Comparison of ENCODE assay signal across 14 mouse cellular contexts in the genomic region with DNA sequence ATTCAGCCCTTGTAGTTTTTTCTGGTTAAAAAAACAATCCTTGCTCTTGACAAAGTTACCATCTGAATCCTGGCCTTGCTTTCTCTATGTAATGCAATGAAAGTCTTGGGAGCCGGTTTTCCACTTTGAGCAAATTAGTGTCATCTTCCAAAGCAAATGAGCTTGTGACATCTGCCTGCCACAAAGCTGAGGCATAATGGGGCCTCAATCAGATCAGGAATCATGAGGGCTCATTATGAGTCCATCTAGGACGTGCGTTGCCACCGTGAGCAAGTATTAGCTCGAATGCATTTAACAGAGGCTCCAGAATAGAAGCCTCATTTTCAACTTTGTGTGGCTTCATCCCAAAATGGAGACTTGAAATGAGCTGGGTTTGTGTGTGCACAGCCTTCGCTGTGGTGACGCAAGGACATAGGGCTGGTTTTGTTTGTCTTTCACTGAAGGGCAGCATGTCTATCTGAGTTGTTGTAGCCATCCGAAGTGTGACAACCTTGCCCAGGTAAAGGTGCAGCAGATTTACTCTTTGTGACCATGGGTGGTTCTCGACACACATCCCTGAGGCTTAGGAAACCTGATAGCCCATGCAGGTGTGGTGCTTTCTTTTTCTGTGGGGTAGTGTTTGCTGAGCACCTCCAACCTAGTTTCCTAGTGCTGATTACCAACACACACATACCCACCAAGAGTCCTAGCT. TPM values are rescaled to one million over a fixed set of nuclear protein-coding genes. Genes with fewer than 3 reads are reported as not detected.
DNase-seq lines count a peak whose midpoint lies in the region; ATAC-seq and TF ChIP-seq lines count a peak whose summit lies in the region.
"Had no signal": no experiment of that assay in that cellular context is flagged by ENCODE, and none has a peak within 500 bp of the region (broad histone marks: within the 10 kb centered on the region; RNA-seq: fewer than 3 reads in every experiment).

No protein-coding gene starts in this region.

- no peaks in the 10 kb centered on the region for H3K27me3 ChIP-seq in heart, adult 2 months (ENCODE audit: control insufficient read depth, insufficient read depth, low read length)
- H3K27me3 ChIP-seq in liver, postnatal 0 days (ENCODE audit: insufficient read depth, low read length), result no peaks in the 10 kb centered on the region
- H3K27me3 ChIP-seq in liver, embryonic 11.5 days (replicated peaks; ENCODE audit: control insufficient read depth, insufficient read depth, low read length), result no peaks in the 10 kb centered on the region
- no peaks in the 10 kb centered on the region for H3K27me3 ChIP-seq in embryonic facial prominence, embryonic 11.5 days (ENCODE audit: control insufficient read depth, insufficient read depth, low read length)

- intact Hi-C loops in heart, adult 2 months (cut with DNase I), result no loop called here
- intact Hi-C loops in heart, postnatal 36 days (cut with DNase I), result no loop called here
- intact Hi-C loops in left cerebral cortex, postnatal 10 days (cut with DNase I), result no loop called here

- H3K9me3 ChIP-seq in liver, postnatal 0 days (ENCODE audit: low read length), result no peaks in the 10 kb centered on the region
- no peaks in the 10 kb centered on the region for H3K9me3 ChIP-seq in liver, embryonic 11.5 days (ENCODE audit: control insufficient read depth, low read length)
- no peaks in the 10 kb centered on the region for H3K9me3 ChIP-seq in embryonic facial prominence, embryonic 11.5 days (replicated peaks; ENCODE audit: control insufficient read depth, low read length)

- peak overlapping the region; percentile 77 for H3K27ac ChIP-seq in heart, adult 2 months
- peak overlapping the region; percentile 29; the same call in 1 of the 2 replicates for H3K27ac ChIP-seq in liver, postnatal 0 days (ENCODE audit: low read depth)
- no peak overlapping the region; the same call in 1 of the 2 replicates for H3K27ac ChIP-seq in liver, embryonic 11.5 days (ENCODE audit: low read depth, low read length)
- H3K27ac ChIP-seq in embryonic facial prominence, embryonic 11.5 days (replicated peaks; ENCODE audit: low read depth, low read length), result no peak overlapping the region

- no peak overlapping the region for H3K9ac ChIP-seq in heart, adult 2 months (ENCODE audit: low read depth, low read length)
- H3K9ac ChIP-seq in liver, postnatal 0 days (replicated peaks), result no peak overlapping the region
- H3K9ac ChIP-seq in liver, embryonic 11.5 days (ENCODE audit: low read depth, low read length), result no peak overlapping the region
- no peak overlapping the region for H3K9ac ChIP-seq in embryonic facial prominence, embryonic 11.5 days (replicated peaks; ENCODE audit: low read length)

- no peak overlapping the region for H3K4me3 ChIP-seq in heart, adult 2 months
- no peak overlapping the region for H3K4me3 ChIP-seq in liver, postnatal 0 days (ENCODE audit: low read depth, low read length)
- no peak overlapping the region for H3K4me3 ChIP-seq in liver, embryonic 11.5 days (ENCODE audit: low read depth, low read length)
- no peak overlapping the region for H3K4me3 ChIP-seq in embryonic facial prominence, embryonic 11.5 days (ENCODE audit: low read depth, low read length)

- peak; percentile 59 for ATAC-seq in liver, postnatal 0 days
- ATAC-seq in liver, embryonic 11.5 days (replicated peaks; ENCODE audit: low FRiP score), result no peak
- ATAC-seq in embryonic facial prominence, embryonic 11.5 days (replicated peaks; ENCODE audit: insufficient number of reproducible peaks, low FRiP score, low TSS enrichment, low read depth), result no peak

- no peaks in the 10 kb centered on the region for H3K36me3 ChIP-seq in heart, adult 2 months (ENCODE audit: control insufficient read depth, insufficient read depth, low read length)
- no peaks in the 10 kb centered on the region for H3K36me3 ChIP-seq in liver, postnatal 0 days (replicated peaks; ENCODE audit: insufficient read depth, low read length)
- no peaks in the 10 kb centered on the region for H3K36me3 ChIP-seq in liver, embryonic 11.5 days (ENCODE audit: control insufficient read depth, insufficient read depth, low read length)
- H3K36me3 ChIP-seq in embryonic facial prominence, embryonic 11.5 days (replicated peaks; ENCODE audit: control insufficient read depth, insufficient read depth, low read depth, low read length), result no peaks in the 10 kb centered on the region

- no peak for TF ChIP-seq POLR2A in heart, adult 2 months (IDR thresholded peaks at IDR 0.05; ENCODE audit: insufficient read depth, low read depth, low read length)

- no peak for TF ChIP-seq EP300 in heart, adult 2 months (IDR thresholded peaks at IDR 0.05; ENCODE audit: insufficient read depth, low read depth, low read length)
- TF ChIP-seq EP300 in liver, postnatal 0 days (IDR thresholded peaks at IDR 0.05; ENCODE audit: low read depth), result no peak

- no peaks in the 10 kb centered on the region for H3K79me2 ChIP-seq in heart, adult 2 months (replicated peaks; ENCODE audit: control insufficient read depth, insufficient read depth, low read length)

- H3K4me1 ChIP-seq in heart, adult 2 months (ENCODE audit: control insufficient read depth, insufficient read depth, low read length), result peaks cover 25% of the 10 kb centered on the region
- H3K4me1 ChIP-seq in liver, postnatal 0 days (ENCODE audit: insufficient read depth), result peaks cover 7% of the 10 kb centered on the region
- H3K4me1 ChIP-seq in liver, embryonic 11.5 days (replicated peaks; ENCODE audit: control insufficient read depth, insufficient read depth, low read length), result no peaks in the 10 kb centered on the region
- H3K4me1 ChIP-seq in embryonic facial prominence, embryonic 11.5 days (ENCODE audit: control insufficient read depth, insufficient read depth, low read length), result no peaks in the 10 kb centered on the region

- TF ChIP-seq CTCF in heart, adult 2 months (IDR thresholded peaks at IDR 0.05), result no peak
- no peak for TF ChIP-seq CTCF in liver, postnatal 0 days (IDR thresholded peaks at IDR 0.05; ENCODE audit: low read depth)

- H3K4me2 ChIP-seq in liver, postnatal 0 days (ENCODE audit: low read depth, low read length), result no peak overlapping the region
- no peak overlapping the region for H3K4me2 ChIP-seq in liver, embryonic 11.5 days
- no peak overlapping the region for H3K4me2 ChIP-seq in embryonic facial prominence, embryonic 11.5 days (ENCODE audit: low read depth, low read length)

- WGBS in heart, adult 2 months, result 95% methylated on average over 9 of the region's 9 CpGs
- 66% methylated on average over 9 of the region's 9 CpGs for WGBS in liver, postnatal 0 days (ENCODE audit: insufficient replicate concordance)
- 80% methylated on average over 9 of the region's 9 CpGs for WGBS in liver, embryonic 11.5 days
- 69% methylated on average over 9 of the region's 9 CpGs for WGBS in embryonic facial prominence, embryonic 11.5 days

- DNase-seq in heart, adult 2 months, result no peak
- DNase-seq in heart, postnatal 36 days, result no peak
- DNase-seq in liver, postnatal 0 days, result no peak
- DNase-seq in liver, embryonic 11.5 days (ENCODE audit: low spot score), result no peak
- DNase-seq in embryonic facial prominence, embryonic 11.5 days (ENCODE audit: low spot score), result peak; percentile 6
- DNase-seq in retina, embryonic 14.5 days (ENCODE audit: low spot score), result peak; percentile 50
- DNase-seq in urinary bladder, adult 18-20 months (ENCODE audit: low spot score in 2 of 2), result no peak
- no peak for DNase-seq in left cerebral cortex, postnatal 10 days (ENCODE audit: extremely low spot score in 1 of 2, low spot score in 2 of 2)

RNA-seq across cellular contexts. Expression of a gene that starts 9.6 kb away (rescaled TPM):
- 1 to 10 TPM; 8.4 to 9.4 TPM for total RNA-seq in heart, adult 2 months (2021)
- 4.2 and 9.8 TPM in 2 replicates for polyA plus RNA-seq in heart, adult 2 months (2012; rRNA removed)
- 10 to 100 TPM; 13.2 to 15.0 TPM for total RNA-seq in heart, postnatal 36 days (2021)
- polyA plus RNA-seq in liver, postnatal 0 days (2015; fragmentation: Nextera tagmentation; extraction: Ambion mirVana), result 1.9 and 2.1 TPM in 2 replicates
- 4.2 and 5.3 TPM in 2 replicates for polyA plus RNA-seq in liver, embryonic 11.5 days (2014; fragmentation: Nextera tagmentation; extraction: Ambion mirVana)
- 9.0 and 9.7 TPM in 2 replicates for polyA plus RNA-seq in embryonic facial prominence, embryonic 11.5 days (2014; fragmentation: Nextera tagmentation; extraction: Ambion mirVana)
- 10 to 100 TPM; 47.4 to 51.7 TPM for total RNA-seq in left cerebral cortex, postnatal 10 days (2021)

RNA-seq across cellular contexts. Expression of a gene that starts 38.6 kb away (rescaled TPM):
- not detected for total RNA-seq in heart, adult 2 months (2021)
- not detected in 2 replicates for polyA plus RNA-seq in heart, adult 2 months (2012; rRNA removed)
- not detected for total RNA-seq in heart, postnatal 36 days (2021)
- polyA plus RNA-seq in liver, postnatal 0 days (2015; fragmentation: Nextera tagmentation; extraction: Ambion mirVana), result 0.04 TPM in 1 of 2 replicates, not detected in the other
- polyA plus RNA-seq in liver, embryonic 11.5 days (2014; fragmentation: Nextera tagmentation; extraction: Ambion mirVana), result 0.11 TPM in 1 of 2 replicates, not detected in the other
- 0.04 and 0.15 TPM in 2 replicates for polyA plus RNA-seq in embryonic facial prominence, embryonic 11.5 days (2014; fragmentation: Nextera tagmentation; extraction: Ambion mirVana)
- not detected for total RNA-seq in left cerebral cortex, postnatal 10 days (2021)
- total RNA-seq: layer of hippocampus, postnatal 14 days; liver, adult 2 months; monocyte, adult 5-6 weeks had no signal
- polyA plus RNA-seq: cortical plate, adult 2 months; kidney, embryonic 14.5 days; liver, adult 2 months; small intestine, adult 2 months had no signal

Comparison
In these comparisons a context has a peak if more than half of its experiments do, and no peak if none do; other contexts are left out.
1. H3K27ac ChIP-seq: peak in heart, adult 2 months (single experiment) and liver, postnatal 0 days (single experiment); none in liver, embryonic 11.5 days (single experiment) and embryonic facial prominence, embryonic 11.5 days (single experiment).
2. DNase-seq: peak in embryonic facial prominence, embryonic 11.5 days (single experiment) and retina, embryonic 14.5 days (single experiment); none in heart, adult 2 months (0 of 2), heart, postnatal 36 days (0 of 2), liver, postnatal 0 days (single experiment), liver, embryonic 11.5 days (single experiment), urinary bladder, adult 18-20 months (0 of 2) and left cerebral cortex, postnatal 10 days (0 of 2).